Mouse (Mus musculus) forebrain, embryonic 10.5 days (tissue): Measurements from ENCODE around the gene Klhl26. TPM values are rescaled to one million over a fixed set of nuclear protein-coding genes. Genes with fewer than 3 reads are reported as not detected.

ENCODE experiments used
- DNase-seq: peaks from one replicate; pipeline ENCODE4 v3.0.0-alpha.2; 2017; ENCODE audit warnings: low spot score; ENCODE audit errors: extremely low spot score
- H3K27ac ChIP-seq: fragments of 300-500 bp; sonication (generic); 2 replicates; pipeline ENCODE4 v1.5.1; 2016; ENCODE audit warnings: mild to moderate bottlenecking
- H3K27me3 ChIP-seq: fragments of 300-500 bp; sonication (generic); 2 replicates; pipeline ENCODE4 v1.6.1; 2016; ENCODE audit warnings: mild to moderate bottlenecking; ENCODE audit not compliant: poor library complexity, severe bottlenecking
- H3K36me3 ChIP-seq: fragments of 300-500 bp; sonication (generic); replicated peaks from 2 replicates; pipeline ENCODE4 v1.6.1; 2016; ENCODE audit warnings: mild to moderate bottlenecking, moderate library complexity
- H3K4me1 ChIP-seq: fragments of 300-500 bp; sonication (generic); 2 replicates; pipeline ENCODE4 v1.6.1; 2016
- H3K4me3 ChIP-seq: fragments of 300-500 bp; sonication (generic); 2 replicates; pipeline ENCODE4 v1.5.1; 2016; ENCODE audit warnings: mild to moderate bottlenecking, moderate library complexity
- H3K9me3 ChIP-seq: fragments of 300-500 bp; sonication (generic); 2 replicates; pipeline ENCODE4 v1.6.1; 2016; ENCODE audit warnings: mild to moderate bottlenecking, moderate library complexity
- WGBS: fragments of 180-500 bp; shearing (Covaris S2); methylation state at CpG from one replicate; pipeline ENCODE4 v1.1.7; 2016; 5-methylcytosine and 5-hydroxymethylcytosine counted together
- polyA plus RNA-seq: library from polyadenylated mRNA; unstranded; fragments of >200 nt; fragmentation: Nextera tagmentation; extraction: Ambion mirVana; gene quantifications from 2 replicates; pipeline ENCODE4 v1.2.1, GENCODE M21; 2016

Klhl26 gene
- polyA plus RNA-seq, 1 experiment from 2014 or later, result 19.9 TPM

DNA sequence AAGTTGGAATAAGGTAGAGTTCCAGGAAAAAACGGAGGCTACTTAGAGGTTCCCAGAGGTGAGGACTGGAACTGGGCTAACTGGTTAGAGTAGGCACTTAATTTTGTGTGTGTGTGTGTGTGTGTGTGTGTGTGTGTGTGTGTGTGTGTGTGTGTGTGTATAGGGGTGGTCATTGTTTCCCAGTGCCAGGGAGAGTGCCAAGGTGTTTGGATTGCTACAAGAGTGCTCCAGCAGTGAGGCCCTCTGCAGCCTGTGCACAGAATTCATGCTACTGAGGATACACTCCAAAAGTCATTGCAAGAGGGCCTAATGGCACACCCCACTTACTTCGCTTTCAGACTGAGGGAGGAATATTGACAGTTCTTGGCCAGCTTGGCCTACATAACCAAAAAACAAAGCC, 6.2 kb upstream of the Klhl26 start:
- 66% methylated on average over 2 of the region's 2 CpGs for WGBS
- Histone ChIP-seq H3K27me3 (peaks cover 97% of the 10 kb centered on the region), H3K27ac (no peak overlapping the region), H3K36me3 (no peaks in the 10 kb centered on the region), H3K9me3 (no peaks in the 10 kb centered on the region), H3K4me1 (peaks cover 30% of the 10 kb centered on the region), H3K4me3 (no peak overlapping the region)
- no peak for DNase-seq

DNA sequence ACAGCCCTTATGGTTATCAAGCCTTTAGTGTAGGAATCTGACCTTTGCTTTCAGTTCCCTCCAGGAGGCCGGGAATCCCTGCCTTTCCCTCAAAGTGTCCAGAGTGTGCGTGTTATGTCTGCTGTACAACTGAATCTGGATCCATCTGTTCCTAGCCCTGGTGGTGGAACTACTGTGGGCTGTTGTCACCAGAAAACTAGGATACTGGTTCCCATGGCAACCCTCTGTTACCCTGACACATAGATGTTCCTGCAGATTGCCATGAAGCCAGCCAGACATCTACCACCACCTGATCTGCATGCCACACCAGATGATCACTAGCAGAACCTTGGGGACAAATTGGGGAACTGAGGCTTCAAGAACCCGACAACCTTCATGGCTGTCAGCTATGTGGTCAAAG, 5.1 kb upstream of the Klhl26 start:
- Histone ChIP-seq H3K4me1 (peaks cover 30% of the 10 kb centered on the region), H3K9me3 (no peaks in the 10 kb centered on the region), H3K4me3 (no peak overlapping the region), H3K36me3 (no peaks in the 10 kb centered on the region), H3K27ac (no peak overlapping the region), H3K27me3 (peaks cover 92% of the 10 kb centered on the region)
- 85% methylated on average over 3 of the region's 3 CpGs for whole genome bisulfite sequencing
- no peak for DNase-seq

DNA sequence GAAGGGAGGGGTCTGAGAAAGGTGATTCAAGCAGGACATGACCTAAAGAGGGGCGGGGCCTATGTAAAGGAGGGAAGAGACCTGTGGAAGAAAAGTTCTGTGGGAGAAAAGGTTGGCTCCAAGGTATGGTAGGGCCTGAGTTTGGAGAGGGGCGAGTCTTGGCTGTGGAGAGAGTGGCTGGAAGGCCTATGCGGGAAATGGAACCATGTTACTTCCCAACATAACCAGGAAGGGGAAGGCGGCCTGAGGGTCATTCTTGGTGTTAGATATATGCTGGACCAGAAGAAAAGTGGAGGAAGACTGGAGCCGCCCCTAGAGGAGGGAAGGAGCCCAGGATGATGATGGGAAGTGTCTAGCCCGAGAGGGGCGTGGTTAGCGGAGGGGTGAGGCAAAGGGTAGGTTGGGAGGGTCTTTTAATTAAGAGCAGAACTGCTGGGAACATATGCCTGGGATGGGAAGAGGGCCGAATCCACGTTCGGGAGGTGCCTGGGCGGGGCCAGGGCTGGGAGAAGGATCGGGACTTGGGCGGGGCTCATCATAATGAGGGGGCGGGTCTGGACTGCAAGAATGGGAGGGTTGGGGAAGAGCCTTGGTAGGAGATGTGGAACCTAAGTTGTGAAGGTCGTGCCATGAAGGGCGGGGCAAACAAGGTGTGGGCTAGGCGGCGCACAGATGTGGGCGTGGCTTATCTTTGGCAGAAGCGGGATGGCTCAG, 658 bp upstream of the Klhl26 start:
- Histone ChIP-seq H3K36me3 (peaks cover 14% of the 10 kb centered on the region), H3K4me1 (peaks cover 29% of the 10 kb centered on the region), H3K27me3 (peaks cover 47% of the 10 kb centered on the region), H3K4me3 (peak overlapping the region; percentile 94), H3K27ac (peak overlapping the region; percentile 92), H3K9me3 (no peaks in the 10 kb centered on the region)
- DNase-seq, result peak; percentile 59
- under 1% methylated on average over 21 of the region's 21 CpGs for WGBS

DNA sequence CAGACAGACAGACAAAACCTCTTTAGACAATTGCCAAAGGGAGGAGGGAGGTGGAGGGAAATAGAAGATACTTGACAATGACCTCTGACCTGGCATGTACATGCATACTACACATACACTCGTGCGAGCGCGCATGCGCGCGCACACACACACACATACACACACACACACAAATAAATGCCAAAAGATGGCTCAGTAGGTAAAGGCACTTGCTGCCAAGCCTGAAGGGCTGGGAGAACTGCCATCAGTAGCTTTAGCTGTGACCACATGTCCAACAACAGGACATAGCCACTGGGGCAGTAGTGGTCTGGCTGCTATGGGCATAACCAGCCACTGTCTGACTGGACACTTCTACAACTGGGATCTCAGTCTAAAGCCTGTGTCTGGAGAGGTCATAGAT, 4.9 kb downstream of the Klhl26 start:
- Histone ChIP-seq H3K4me3 (no peak overlapping the region), H3K4me1 (peaks cover 42% of the 10 kb centered on the region), H3K9me3 (no peaks in the 10 kb centered on the region), H3K27ac (no peak overlapping the region), H3K36me3 (peaks cover 20% of the 10 kb centered on the region), H3K27me3 (no peaks in the 10 kb centered on the region)
- over 99% methylated on average over 7 of the region's 7 CpGs for WGBS
- no peak for DNase-seq

DNA sequence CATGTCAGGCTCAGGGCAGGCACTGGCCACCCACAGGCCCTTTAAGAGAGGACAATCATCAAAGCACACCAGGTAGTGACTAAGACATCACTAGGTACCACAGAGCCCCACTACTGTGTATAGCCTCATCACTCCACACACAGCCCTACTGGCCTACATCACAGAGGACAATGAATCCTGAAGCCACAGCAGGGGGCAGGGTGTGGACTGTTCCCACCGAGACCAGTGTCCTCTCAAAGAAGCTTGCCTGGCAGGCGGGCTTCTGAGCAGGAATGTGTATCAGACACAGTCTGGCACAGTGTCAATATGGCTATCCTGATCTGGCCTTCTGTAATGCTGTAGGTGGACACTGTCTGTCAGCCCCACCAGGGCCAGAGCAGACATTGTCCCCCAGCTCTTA, 6.8 kb downstream of the Klhl26 start:
- Histone ChIP-seq H3K36me3 (peaks cover 26% of the 10 kb centered on the region), H3K4me3 (no peak overlapping the region), H3K4me1 (peaks cover 36% of the 10 kb centered on the region), H3K9me3 (no peaks in the 10 kb centered on the region), H3K27me3 (no peaks in the 10 kb centered on the region), H3K27ac (no peak overlapping the region)
- 77% methylated on average over 2 of the region's 2 CpGs for WGBS
- no peak for DNase-seq

DNA sequence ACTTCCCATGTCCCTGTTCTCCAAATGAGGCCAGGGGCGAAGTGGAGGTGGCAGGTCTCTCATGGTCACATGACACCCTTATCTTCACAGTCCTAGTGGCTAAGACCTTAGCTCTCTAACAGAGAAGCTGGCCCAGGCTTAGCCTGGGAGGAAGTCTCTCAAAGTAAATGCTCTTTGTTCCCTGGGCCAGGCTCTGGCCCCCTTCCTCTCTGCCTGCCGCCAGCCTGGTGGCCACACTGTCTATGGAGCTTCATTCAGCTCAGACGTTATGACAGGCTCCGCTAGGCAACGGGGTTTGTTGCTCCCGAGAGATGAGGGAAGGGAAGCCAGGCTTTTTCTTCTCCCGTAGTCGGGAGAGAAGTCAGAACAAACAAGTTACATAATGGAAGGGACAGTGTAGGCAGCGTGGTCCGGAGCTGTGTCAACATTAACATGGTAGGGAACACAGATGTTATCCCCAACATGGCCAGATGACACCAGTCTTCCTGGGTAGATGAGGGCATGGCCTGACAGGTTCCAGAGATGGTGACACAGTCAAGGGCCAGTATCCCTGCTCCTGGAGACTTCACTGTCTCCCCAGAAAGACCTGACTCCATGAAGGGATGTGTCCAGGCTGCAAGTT, 7.4 kb downstream of the Klhl26 start:
- peaks cover 24% of the 10 kb centered on the region for H3K36me3 ChIP-seq
- H3K4me3 ChIP-seq, result no peak overlapping the region
- H3K4me1 ChIP-seq, result peaks cover 36% of the 10 kb centered on the region
- H3K27me3 ChIP-seq, result no peaks in the 10 kb centered on the region
- no peak overlapping the region; the same call in 1 of the 2 replicates for H3K27ac ChIP-seq
- WGBS, result 72% methylated on average over 10 of the region's 10 CpGs
- no peaks in the 10 kb centered on the region for H3K9me3 ChIP-seq
- no peak for DNase-seq

DNA sequence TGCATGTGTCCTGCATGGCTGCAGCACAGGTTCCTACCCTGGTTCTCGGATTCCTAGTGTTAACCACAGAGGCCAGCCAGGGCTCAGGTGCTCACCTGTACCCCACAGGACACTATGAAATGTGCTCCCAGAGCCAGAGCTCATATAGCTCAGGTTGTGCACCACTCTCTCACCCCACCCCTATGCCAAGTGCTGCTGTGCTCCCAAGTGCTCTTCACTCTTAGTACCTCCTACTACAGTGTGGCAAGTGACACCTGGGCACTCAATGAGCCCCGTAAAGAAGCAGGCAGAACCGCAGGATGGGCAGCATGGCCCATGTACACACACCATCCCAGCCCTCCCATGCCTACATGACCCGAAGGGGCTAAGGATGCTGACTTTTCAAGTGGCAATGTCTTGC, 8.0 kb downstream of the Klhl26 start:
- H3K27ac ChIP-seq, result no peak overlapping the region
- 92% methylated on average over 4 of the region's 4 CpGs for WGBS
- no peaks in the 10 kb centered on the region for H3K27me3 ChIP-seq
- H3K4me1 ChIP-seq, result peaks cover 37% of the 10 kb centered on the region
- no peak for DNase-seq
- H3K36me3 ChIP-seq, result peaks cover 20% of the 10 kb centered on the region
- H3K4me3 ChIP-seq, result no peak overlapping the region
- H3K9me3 ChIP-seq, result no peaks in the 10 kb centered on the region

DNA sequence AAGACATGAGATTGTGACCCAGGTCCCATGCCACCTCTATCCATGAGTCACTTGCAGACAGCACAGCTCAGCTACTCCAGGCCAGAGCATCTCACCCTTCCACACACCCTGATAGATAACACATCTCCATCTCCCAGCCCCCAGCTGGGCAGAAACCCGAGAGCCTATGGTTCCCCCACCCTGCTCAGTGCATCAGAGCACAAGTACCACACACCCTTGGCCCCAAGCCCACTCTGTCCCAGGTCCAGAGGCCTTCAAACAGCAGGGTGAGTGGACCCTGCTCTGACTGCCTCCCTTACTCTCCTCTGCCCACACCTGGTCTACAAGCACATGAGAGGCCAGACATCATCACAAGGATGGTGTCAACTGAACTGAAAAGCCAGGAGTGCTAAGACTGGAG, 8.9 kb downstream of the Klhl26 start:
- WGBS, result 67% methylated on average over 1 of the region's 1 CpGs
- peaks cover 44% of the 10 kb centered on the region for H3K4me1 ChIP-seq
- H3K27me3 ChIP-seq, result no peaks in the 10 kb centered on the region
- H3K9me3 ChIP-seq, result no peaks in the 10 kb centered on the region
- H3K36me3 ChIP-seq, result peaks cover 20% of the 10 kb centered on the region
- no peak for DNase-seq
- no peak overlapping the region for H3K27ac ChIP-seq
- no peak overlapping the region for H3K4me3 ChIP-seq

DNA sequence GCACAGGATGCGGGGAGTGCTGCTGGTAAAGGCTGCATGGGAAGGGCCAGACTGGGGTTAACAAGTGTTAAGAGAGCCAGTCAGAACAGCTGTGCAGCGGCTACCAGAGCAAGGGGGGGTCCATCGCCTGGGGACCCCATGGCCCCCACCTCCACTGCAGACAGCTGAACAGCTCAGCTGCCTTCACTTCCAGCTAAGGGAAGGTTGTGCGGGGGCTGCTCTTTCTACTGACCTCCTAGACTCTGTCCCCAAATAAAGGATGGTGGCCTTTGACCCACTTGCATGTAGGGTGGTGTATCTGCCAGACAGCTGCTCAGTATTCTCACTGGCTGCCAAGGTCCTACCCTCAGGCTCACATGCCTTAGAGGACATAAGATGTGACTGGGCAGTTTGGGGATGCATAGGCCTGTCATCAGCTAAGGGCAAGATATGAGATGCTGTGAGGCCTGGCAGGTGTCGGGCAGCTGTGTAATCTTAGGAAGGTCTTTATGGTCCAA, 9.5 kb downstream of the Klhl26 start:
- 75% methylated on average over 5 of the region's 5 CpGs for WGBS
- Histone ChIP-seq H3K4me1 (peaks cover 44% of the 10 kb centered on the region), H3K4me3 (no peak overlapping the region), H3K27me3 (no peaks in the 10 kb centered on the region), H3K9me3 (no peaks in the 10 kb centered on the region), H3K27ac (peak overlapping the region; percentile 31), H3K36me3 (peaks cover 14% of the 10 kb centered on the region)
- no peak for DNase-seq

DNA sequence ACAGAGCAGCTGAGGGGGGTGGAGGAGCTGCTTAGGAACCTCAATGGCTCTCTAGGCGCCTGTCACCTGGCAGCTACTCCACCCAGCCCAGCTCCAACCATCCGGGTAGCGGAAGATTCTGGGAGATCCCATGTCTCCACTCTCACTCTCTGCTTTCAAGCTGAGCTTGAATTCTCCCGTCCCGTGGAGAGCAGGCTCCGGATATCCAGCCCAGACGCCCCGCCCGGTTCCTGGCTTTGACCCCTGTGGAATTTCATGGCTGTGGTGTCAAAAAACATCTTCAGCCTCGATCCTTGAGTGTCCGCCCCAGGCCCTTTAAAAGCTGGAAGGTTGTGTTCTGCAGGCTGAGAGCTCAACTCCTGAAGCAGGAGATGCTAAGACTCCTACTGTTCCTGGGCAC, 10.0 kb downstream of the Klhl26 start:
- 70% methylated on average over 11 of the region's 11 CpGs for WGBS
- peaks cover 46% of the 10 kb centered on the region for H3K4me1 ChIP-seq
- H3K4me3 ChIP-seq, result no peak overlapping the region
- no peaks in the 10 kb centered on the region for H3K9me3 ChIP-seq
- H3K27ac ChIP-seq, result peak overlapping the region; percentile 31
- peaks cover 13% of the 10 kb centered on the region for H3K36me3 ChIP-seq
- no peak for DNase-seq
- H3K27me3 ChIP-seq, result no peaks in the 10 kb centered on the region

DNA sequence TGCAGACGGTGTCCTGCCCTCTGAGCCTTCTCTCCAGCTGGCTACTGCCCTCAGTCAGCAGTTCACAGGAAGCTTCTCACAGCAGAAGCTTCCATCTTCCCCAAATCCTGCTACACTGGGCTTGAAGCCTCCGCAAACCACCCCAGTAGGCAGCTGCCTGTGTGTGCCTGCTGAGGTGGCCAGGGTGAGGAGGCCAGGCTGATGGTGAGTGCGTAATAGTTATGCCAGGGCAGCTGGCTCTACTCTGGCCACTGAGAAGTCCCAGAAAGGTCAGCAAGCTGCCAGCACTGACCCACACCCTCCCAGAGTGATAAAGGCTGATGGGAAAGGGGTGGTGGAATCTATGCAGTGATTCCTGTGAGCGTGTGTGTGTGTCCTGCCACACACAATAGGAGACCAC, 10.5 kb downstream of the Klhl26 start:
- Histone ChIP-seq H3K4me3 (no peak overlapping the region), H3K4me1 (peaks cover 47% of the 10 kb centered on the region), H3K27ac (0 out of 2 replicates have a peak overlapping the region, but pooled peaks have one; percentile 31), H3K9me3 (no peaks in the 10 kb centered on the region), H3K27me3 (no peaks in the 10 kb centered on the region), H3K36me3 (peaks cover 13% of the 10 kb centered on the region)
- WGBS, result 85% methylated on average over 4 of the region's 4 CpGs
- no peak for DNase-seq

DNA sequence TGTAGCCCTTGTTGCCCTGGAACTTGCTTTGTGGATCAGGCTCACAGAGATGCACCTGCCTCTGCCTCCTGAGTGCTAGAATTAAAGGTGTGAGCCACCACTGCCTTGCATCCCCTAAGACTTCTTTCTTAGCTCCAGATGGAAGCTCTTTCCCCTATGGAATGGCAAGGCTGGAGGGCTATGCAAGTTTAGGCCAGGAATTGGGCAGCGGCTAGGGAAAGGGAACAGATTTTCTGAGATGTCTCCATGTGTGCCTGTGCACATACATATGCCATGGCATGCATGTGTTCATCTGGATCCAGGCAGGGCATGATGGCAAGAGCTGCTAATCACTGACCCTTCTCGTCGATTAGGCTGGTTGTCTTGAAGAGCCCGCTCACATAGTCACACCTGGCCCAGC, 11.1 kb downstream of the Klhl26 start:
- Histone ChIP-seq H3K27ac (no peak overlapping the region), H3K9me3 (no peaks in the 10 kb centered on the region), H3K4me1 (peaks cover 51% of the 10 kb centered on the region), H3K36me3 (peaks cover 12% of the 10 kb centered on the region), H3K4me3 (no peak overlapping the region), H3K27me3 (no peaks in the 10 kb centered on the region)
- DNase-seq, result no peak
- WGBS, result 96% methylated on average over 4 of the region's 4 CpGs

DNA sequence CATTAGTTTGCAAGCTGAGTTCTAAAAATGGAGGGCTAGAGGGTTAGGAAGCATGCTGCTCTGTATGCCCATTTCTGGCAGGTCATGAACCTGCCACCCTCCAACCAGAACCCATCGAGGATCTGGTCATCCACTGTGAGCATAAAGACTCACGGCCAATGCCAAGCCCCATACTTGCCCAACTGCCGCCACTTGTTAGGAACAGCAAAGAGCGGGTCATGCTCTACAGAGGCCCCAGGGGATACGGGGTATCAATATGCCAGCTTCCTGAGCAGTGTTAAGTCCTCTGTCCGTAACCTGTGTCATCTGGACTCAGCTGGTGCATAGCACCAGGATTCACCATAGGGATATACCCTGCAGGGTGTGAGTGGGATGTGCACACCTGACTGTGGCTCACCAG, 12.6 kb downstream of the Klhl26 start:
- 92% methylated on average over 6 of the region's 6 CpGs for WGBS
- Histone ChIP-seq H3K4me3 (no peak overlapping the region), H3K27me3 (no peaks in the 10 kb centered on the region), H3K4me1 (peaks cover 48% of the 10 kb centered on the region), H3K9me3 (no peaks in the 10 kb centered on the region; the same call in 1 of the 2 replicates), H3K36me3 (peaks cover 22% of the 10 kb centered on the region), H3K27ac (no peak overlapping the region)
- no peak for DNase-seq
